Mouse (Mus musculus): ENCODE data around the gene Ccdc141. TPM values are rescaled to one million over a fixed set of nuclear protein-coding genes. Genes with fewer than 3 reads are reported as not detected.

The Ccdc141 gene
- total RNA-seq, 2 experiments from 2014 or later, result 213 to 231 TPM

Small RNA genes lying within 50 kb of the gene (microRNA-seq; reads per million reads assigned to microRNA genes)
- 0 reads per million in 2 experiments for gene Gm44360

Other genes with a start within 250 kb of the Ccdc141 start
- 1,000 to 10,000 TPM; 2,535 to 2,618 TPM for gene Ttn, start 188.1 kb downstream of the Ccdc141 start, total RNA-seq (2021)
- gene Sestd1, start 110.0 kb upstream of the Ccdc141 start, total RNA-seq (2021), result 10 to 100 TPM; 23.5 to 25.0 TPM